Mouse (Mus musculus): ENCODE measurements at regions not wholly inside any gene's neighbourhood (a gene's known extent, or its start where the extent isn't known, plus 50 kb on each side); places are given as distances from the start of the nearest gene placed in this dataset.

DNA sequence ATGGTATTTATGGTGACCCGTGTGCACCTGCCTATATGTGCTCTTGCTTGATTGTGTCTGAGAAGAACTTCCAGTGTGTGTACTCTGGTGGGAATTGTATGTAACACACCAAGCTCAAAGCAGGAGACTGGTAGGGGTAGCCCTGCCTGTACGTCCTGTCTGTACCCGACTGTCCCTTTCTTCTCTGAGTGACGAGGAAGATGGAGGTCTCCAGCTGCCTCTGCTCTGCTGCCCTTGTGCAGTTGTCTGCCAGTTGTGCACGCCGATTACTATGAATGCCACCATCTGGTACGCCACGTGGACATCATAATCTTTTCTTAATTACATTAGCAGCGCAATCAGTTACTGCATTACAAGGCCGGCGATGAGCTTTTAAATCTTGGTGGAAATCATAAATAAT lies 53.6 kb upstream of the Mvb12b start:
- WGBS, result 90% methylated on average over 11 of the region's 11 CpGs
- Histone ChIP-seq H3K27ac (ENCODE audit: control insufficient read depth, insufficient read depth, low read depth, low read length, poor library complexity) (no peak overlapping the region), H3K4me1 (ENCODE audit: control insufficient read depth, insufficient read depth, low read length) (no peaks in the 10 kb centered on the region), H3K4me3 (replicated peaks; ENCODE audit: control insufficient read depth, low read depth, low read length) (no peak overlapping the region)
- TF ChIP-seq CTCF (IDR thresholded peaks at IDR 0.05; ENCODE audit: control insufficient read depth, insufficient read depth, low read length), result no peak
- no peak for TF ChIP-seq POLR2A (IDR thresholded peaks at IDR 0.05; ENCODE audit: borderline replicate concordance, control insufficient read depth, low read depth, low read length)

- Histone ChIP-seq H3K4me1 (ENCODE audit: control insufficient read depth, insufficient read depth, low read length) (no peaks in the 10 kb centered on the region), H3K27ac (ENCODE audit: control insufficient read depth, insufficient read depth, low read depth, low read length, poor library complexity) (no peak overlapping the region)
- no peak for TF ChIP-seq POLR2A (IDR thresholded peaks at IDR 0.05; ENCODE audit: borderline replicate concordance, control insufficient read depth, low read depth, low read length)
- TF ChIP-seq CTCF (IDR thresholded peaks at IDR 0.05; ENCODE audit: control insufficient read depth, insufficient read depth, low read length), result no peak
These were observed 52.1 kb upstream of the Mvb12b start for GRCm38 (mm10) chr2:33939836-33940235.

More at GRCm38 (mm10) chr2:33939836-33940235, 52.1 kb upstream of the Mvb12b start:
- no peak overlapping the region for H3K4me3 ChIP-seq (replicated peaks; ENCODE audit: control insufficient read depth, low read depth, low read length)
- WGBS, result 87% methylated on average over 4 of the region's 4 CpGs

Data from bone marrow, adult 2 months (tissue).